Mouse (Mus musculus) embryonic facial prominence, embryonic 11.5 days (tissue): Measurements from ENCODE around the gene Tgfb3. TPM values are rescaled to one million over a fixed set of nuclear protein-coding genes. Genes with fewer than 3 reads are reported as not detected.

Source experiments
- ATAC-seq: fragments of 200-750 bp; cut with Nextera tagmentation; replicated peaks from 2 replicates; pipeline ENCODE4 v1.8.0; 2017; ENCODE audit warnings: low read depth; ENCODE audit not compliant: insufficient number of reproducible peaks, low FRiP score, low TSS enrichment
- DNase-seq: peaks from one replicate; pipeline ENCODE4 v3.0.0-alpha.2; 2015; ENCODE audit warnings: low spot score
- H3K27ac ChIP-seq: fragments of 300-500 bp; sonication (generic); replicated peaks from 2 replicates; pipeline ENCODE4 v1.5.1; 2014; ENCODE audit warnings: mild to moderate bottlenecking, low read depth, low read length, control low read depth
- H3K27me3 ChIP-seq: fragments of 300-500 bp; sonication (generic); 2 replicates; pipeline ENCODE4 v1.6.1; 2014; ENCODE audit warnings: mild to moderate bottlenecking, low read length, moderate library complexity, mixed read lengths; ENCODE audit not compliant: control insufficient read depth, insufficient read depth
- H3K36me3 ChIP-seq: fragments of 300-500 bp; sonication (generic); replicated peaks from 2 replicates; pipeline ENCODE4 v1.6.1; 2014; ENCODE audit warnings: low read depth, mild to moderate bottlenecking, low read length, moderate library complexity, mixed read lengths; ENCODE audit not compliant: control insufficient read depth, insufficient read depth
- H3K4me1 ChIP-seq: fragments of 300-500 bp; sonication (generic); 2 replicates; pipeline ENCODE4 v1.6.1; 2014; ENCODE audit warnings: low read length, mixed read lengths; ENCODE audit not compliant: control insufficient read depth, insufficient read depth
- H3K4me2 ChIP-seq: fragments of 300-500 bp; sonication (generic); 2 replicates; pipeline ENCODE4 v1.6.1; 2014; ENCODE audit warnings: low read depth, mild to moderate bottlenecking, control low read depth, low read length, moderate library complexity
- H3K4me3 ChIP-seq: fragments of 300-500 bp; sonication (generic); 2 replicates; pipeline ENCODE4 v1.5.1; 2014; ENCODE audit warnings: low read depth, low read length, control low read depth
- H3K9ac ChIP-seq: fragments of 300-500 bp; sonication (generic); replicated peaks from 2 replicates; pipeline ENCODE4 v1.6.1; 2014; ENCODE audit warnings: mild to moderate bottlenecking, control low read depth, low read length
- H3K9me3 ChIP-seq: fragments of 300-500 bp; sonication (generic); replicated peaks from 2 replicates; pipeline ENCODE4 v1.6.1; 2016; ENCODE audit warnings: mild to moderate bottlenecking, low read length, inconsistent platforms, mixed read lengths; ENCODE audit not compliant: control insufficient read depth
- WGBS: fragments of 180-500 bp; shearing (Covaris S2); extraction: QIAGEN DNeasy Blood & Tissue Kit; methylation state at CpG from one replicate; pipeline ENCODE4 v1.1.7; 2014; 5-methylcytosine and 5-hydroxymethylcytosine counted together
- polyA plus RNA-seq: library from polyadenylated mRNA; unstranded; fragments of >200 nt; fragmentation: Nextera tagmentation; extraction: Ambion mirVana; gene quantifications from 2 replicates; pipeline ENCODE4 v1.2.1, GENCODE M21; 2014

Gene Tgfb3
- polyA plus RNA-seq, 1 experiment from 2014 or later, result 12.1 TPM

DNA sequence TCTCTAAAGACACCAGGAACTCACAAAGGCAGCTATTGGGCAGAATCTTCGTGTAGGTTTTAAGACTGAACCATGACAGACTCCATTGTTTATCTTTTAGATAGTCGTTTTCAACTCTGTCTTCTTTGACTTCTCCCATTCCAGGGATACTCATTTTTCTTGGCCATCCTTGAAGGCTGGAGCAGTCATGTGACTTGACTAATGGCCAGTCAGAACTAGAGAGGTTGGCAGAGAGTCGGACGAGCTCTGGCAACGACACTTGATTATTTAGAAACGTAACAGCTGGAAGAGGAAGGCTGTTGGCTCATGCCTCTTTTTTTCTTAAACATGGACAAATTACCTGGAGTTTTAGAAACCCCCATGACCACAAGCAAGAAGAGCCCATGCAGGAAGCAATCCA, 19.5 kb downstream of the Tgfb3 start:
- no peak for ATAC-seq
- H3K4me1 ChIP-seq, result no peaks in the 10 kb centered on the region
- peaks cover 2% of the 10 kb centered on the region; the same call in 1 of the 2 replicates for H3K36me3 ChIP-seq
- no peak overlapping the region for H3K4me2 ChIP-seq
- 89% methylated on average over 6 of the region's 6 CpGs for WGBS
- H3K9me3 ChIP-seq, result no peaks in the 10 kb centered on the region
- no peaks in the 10 kb centered on the region for H3K27me3 ChIP-seq
- no peak for DNase-seq
- H3K27ac ChIP-seq, result no peak overlapping the region
- H3K9ac ChIP-seq, result no peak overlapping the region
- no peak overlapping the region for H3K4me3 ChIP-seq

DNA sequence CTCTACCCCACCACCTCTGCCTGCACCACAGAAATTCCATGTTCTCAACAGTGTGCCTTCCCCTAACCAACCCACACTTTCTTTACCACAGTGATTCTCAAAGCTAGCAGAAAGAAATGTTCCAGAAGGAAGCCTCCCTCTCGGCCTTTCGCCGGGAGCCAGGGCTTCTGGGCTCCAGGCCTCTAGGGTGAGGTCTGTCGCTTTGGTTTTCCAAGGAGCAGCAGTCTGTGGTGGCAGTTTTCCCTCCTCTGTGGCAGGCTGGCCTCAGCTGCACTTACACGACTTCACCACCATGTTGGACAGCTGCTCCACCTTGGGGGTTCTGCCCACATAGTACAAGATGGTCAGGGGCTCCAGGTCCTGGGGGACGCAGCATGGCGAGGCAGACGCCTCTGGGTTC, 21.3 kb downstream of the Tgfb3 start:
- 88% methylated on average over 8 of the region's 8 CpGs for WGBS
- no peaks in the 10 kb centered on the region for H3K4me1 ChIP-seq
- peaks cover 2% of the 10 kb centered on the region; the same call in 1 of the 2 replicates for H3K36me3 ChIP-seq
- DNase-seq (no peak), ATAC-seq (no peak)
- H3K4me2 ChIP-seq, result no peak overlapping the region
- no peaks in the 10 kb centered on the region for H3K27me3 ChIP-seq
- H3K27ac ChIP-seq, result no peak overlapping the region
- H3K9me3 ChIP-seq, result no peaks in the 10 kb centered on the region
- H3K9ac ChIP-seq, result no peak overlapping the region
- no peak overlapping the region for H3K4me3 ChIP-seq

DNA sequence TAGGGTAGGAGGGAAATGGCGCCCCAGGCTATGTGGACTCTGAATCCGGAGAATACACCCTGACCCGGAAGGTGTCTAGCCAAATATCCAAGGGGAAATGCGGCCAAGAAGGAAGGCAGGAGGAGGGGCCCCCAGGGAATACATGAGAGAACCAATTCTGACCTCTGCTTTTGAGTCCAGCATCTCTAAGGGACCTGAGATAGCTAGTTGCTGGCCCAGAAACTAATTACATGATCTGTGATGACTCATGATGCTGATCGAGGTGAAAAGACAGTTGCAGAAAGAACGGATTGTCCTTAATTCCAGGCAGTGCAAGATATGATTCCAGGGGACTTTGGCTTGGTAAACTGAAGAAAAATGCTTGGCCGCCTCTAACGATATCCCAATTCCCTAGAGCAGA, 21.9 kb downstream of the Tgfb3 start:
- 88% methylated on average over 8 of the region's 8 CpGs for WGBS
- DNase-seq (no peak), ATAC-seq (no peak)
- Histone ChIP-seq H3K27me3 (no peaks in the 10 kb centered on the region), H3K4me1 (no peaks in the 10 kb centered on the region), H3K9me3 (no peaks in the 10 kb centered on the region), H3K9ac (no peak overlapping the region), H3K36me3 (no peaks in the 10 kb centered on the region; the same call in 1 of the 2 replicates), H3K4me3 (no peak overlapping the region), H3K27ac (no peak overlapping the region), H3K4me2 (no peak overlapping the region)

DNA sequence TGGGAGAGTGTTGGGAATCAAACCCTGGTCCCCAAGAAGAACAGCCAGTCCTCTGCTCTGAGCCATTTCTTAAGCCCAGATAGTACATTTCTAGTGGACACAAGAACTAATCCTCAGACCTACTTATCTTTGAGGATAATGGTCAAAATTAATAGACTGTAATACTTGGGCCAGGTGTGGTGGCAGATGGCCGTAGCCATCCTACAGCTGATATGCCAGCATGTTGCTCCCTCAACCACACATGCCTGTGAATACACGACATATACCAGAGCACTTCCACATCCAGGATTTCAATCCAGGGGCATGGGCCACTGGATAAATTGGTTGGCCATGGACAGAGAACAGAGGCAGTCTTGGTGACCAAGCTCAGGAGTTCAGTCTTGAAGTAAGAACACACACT, 23.5 kb downstream of the Tgfb3 start:
- H3K4me1 ChIP-seq, result no peaks in the 10 kb centered on the region
- no peaks in the 10 kb centered on the region; the same call in 1 of the 2 replicates for H3K36me3 ChIP-seq
- H3K27me3 ChIP-seq, result no peaks in the 10 kb centered on the region
- no peak overlapping the region for H3K4me3 ChIP-seq
- no peak overlapping the region for H3K27ac ChIP-seq
- no peak overlapping the region for H3K4me2 ChIP-seq
- no peak overlapping the region for H3K9ac ChIP-seq
- WGBS, result 89% methylated on average over 2 of the region's 2 CpGs
- H3K9me3 ChIP-seq, result no peaks in the 10 kb centered on the region
- ATAC-seq (no peak), DNase-seq (no peak)

DNA sequence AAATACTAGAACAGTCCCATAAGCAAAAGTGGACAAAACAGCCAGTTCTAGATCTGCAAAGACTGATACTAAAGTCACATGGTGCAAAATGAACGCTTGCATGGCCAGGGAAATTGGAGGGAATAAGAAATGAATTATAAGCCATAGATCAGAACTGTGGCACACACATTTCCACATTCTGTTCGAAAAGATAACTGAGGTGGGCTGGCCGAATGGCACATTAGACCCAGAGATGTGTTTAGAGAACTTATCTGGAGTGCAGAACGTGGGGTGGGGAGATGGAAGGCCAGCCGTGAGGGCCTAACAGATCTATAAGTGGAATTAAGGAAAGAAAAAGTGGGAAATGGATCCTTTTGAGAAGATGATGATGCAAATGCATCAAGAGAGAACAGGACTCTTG, 27.4 kb downstream of the Tgfb3 start:
- Histone ChIP-seq H3K9ac (no peak overlapping the region), H3K4me2 (no peak overlapping the region), H3K36me3 (no peaks in the 10 kb centered on the region), H3K27me3 (no peaks in the 10 kb centered on the region), H3K27ac (no peak overlapping the region), H3K4me1 (no peaks in the 10 kb centered on the region), H3K9me3 (no peaks in the 10 kb centered on the region), H3K4me3 (no peak overlapping the region)
- no peak for ATAC-seq
- WGBS, result 92% methylated on average over 5 of the region's 5 CpGs
- DNase-seq, result no peak

DNA sequence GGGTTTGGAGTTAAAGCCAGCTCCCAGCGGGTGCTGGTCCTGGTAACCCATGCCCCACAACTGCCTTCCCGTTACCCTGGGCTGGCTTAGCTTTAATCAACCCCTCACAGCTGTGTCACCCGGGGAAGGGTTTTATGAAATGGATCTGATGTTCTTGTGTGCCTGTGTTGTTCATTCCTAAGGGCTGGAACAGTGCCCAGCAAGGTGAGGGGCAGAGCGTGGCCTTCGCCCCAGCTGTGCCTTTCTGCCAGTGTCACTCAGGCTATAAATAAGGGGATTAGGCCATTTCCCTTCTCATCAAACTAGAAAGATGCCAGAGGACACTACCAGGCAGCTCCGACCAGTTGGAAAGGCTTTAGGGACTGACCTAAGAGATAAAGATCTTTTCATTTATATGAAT, 29.0 kb downstream of the Tgfb3 start:
- no peak for ATAC-seq
- Histone ChIP-seq H3K27me3 (no peaks in the 10 kb centered on the region), H3K4me3 (no peak overlapping the region), H3K9ac (no peak overlapping the region), H3K4me1 (no peaks in the 10 kb centered on the region), H3K9me3 (no peaks in the 10 kb centered on the region), H3K27ac (no peak overlapping the region), H3K36me3 (no peaks in the 10 kb centered on the region), H3K4me2 (no peak overlapping the region)
- WGBS, result 79% methylated on average over 6 of the region's 6 CpGs
- no peak for DNase-seq

DNA sequence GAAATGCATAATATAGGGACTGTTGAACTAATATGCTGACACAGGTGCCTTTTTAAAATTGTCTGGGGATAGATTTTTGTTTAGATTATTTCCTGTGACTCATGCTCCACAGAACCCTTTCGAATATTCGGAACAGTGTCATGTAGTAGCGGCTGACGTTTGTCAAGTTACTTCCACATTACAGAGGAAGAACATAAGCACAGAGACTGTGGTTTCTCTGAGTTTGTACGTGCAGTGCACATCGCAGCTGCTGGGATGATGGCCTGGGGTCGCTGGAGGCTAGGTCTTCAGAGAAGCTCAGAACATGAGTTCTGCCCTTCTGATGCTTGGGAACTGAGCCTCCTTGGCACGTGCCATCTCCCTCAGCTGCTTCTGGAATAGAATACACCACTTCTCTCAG, 31.5 kb downstream of the Tgfb3 start:
- Histone ChIP-seq H3K36me3 (no peaks in the 10 kb centered on the region), H3K9ac (no peak overlapping the region), H3K27ac (no peak overlapping the region), H3K4me1 (no peaks in the 10 kb centered on the region), H3K27me3 (no peaks in the 10 kb centered on the region), H3K4me3 (no peak overlapping the region), H3K4me2 (no peak overlapping the region), H3K9me3 (no peaks in the 10 kb centered on the region)
- DNase-seq, result no peak
- no peak for ATAC-seq
- WGBS, result 80% methylated on average over 8 of the region's 8 CpGs

DNA sequence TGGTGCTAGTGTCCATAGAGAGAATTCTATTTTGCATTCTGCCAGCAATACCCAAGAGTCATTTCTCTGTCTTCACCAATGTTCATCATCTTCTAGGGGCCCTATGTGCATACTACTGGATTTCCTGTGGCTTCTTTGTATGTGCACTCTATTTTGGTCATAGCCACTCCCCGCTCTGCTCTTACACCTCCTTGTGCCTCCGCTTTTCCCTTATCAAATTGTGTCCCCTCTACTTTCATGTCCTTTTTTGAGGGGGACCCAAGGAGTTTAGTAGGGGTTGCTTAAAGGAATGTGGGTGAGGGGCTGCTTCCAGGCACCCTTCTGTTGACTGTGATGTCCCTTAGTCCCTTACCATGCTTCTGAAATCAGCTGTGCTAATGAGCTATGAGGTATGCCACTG, 32.1 kb downstream of the Tgfb3 start:
- no peaks in the 10 kb centered on the region for H3K36me3 ChIP-seq
- H3K9me3 ChIP-seq, result no peaks in the 10 kb centered on the region
- DNase-seq, result no peak
- WGBS, result 93% methylated on average over 2 of the region's 2 CpGs
- no peaks in the 10 kb centered on the region for H3K4me1 ChIP-seq
- H3K27ac ChIP-seq, result no peak overlapping the region
- H3K4me3 ChIP-seq, result no peak overlapping the region
- H3K4me2 ChIP-seq, result no peak overlapping the region
- no peak for ATAC-seq
- no peaks in the 10 kb centered on the region for H3K27me3 ChIP-seq
- no peak overlapping the region for H3K9ac ChIP-seq
